Mouse (Mus musculus): Measurements from ENCODE around the gene Trim54.

DNA sequence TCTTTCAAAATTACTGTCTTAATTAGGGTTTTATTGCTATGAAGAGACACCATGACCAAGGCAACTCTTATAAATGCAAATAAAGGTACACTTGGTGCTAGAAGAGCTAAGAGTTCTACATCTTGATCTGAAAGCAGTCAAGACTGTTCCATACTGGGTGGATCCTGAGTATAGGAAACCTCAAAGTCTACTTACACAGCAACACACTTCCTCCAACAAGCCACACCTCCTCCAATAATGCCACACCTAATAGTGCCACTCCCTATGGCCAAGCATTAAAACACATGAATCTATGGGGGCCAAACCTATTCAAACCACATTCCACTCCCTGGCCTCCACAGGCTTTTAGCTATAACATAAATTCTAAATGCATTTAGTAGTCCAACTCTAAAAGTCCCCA is 46.0 kb downstream of the Trim54 start:
- TF ChIP-seq CTCF (IDR thresholded peaks at IDR 0.05; ENCODE audit: borderline replicate concordance, control insufficient read depth, extremely low read depth, insufficient read depth, low read length, poor library complexity) (no peak), POLR2A (IDR thresholded peaks at IDR 0.05; ENCODE audit: control insufficient read depth, extremely low read depth, insufficient read depth, low read length, poor library complexity) (no peak)
